ENCODE assay signal across 11 mouse cellular contexts in the genomic region with DNA sequence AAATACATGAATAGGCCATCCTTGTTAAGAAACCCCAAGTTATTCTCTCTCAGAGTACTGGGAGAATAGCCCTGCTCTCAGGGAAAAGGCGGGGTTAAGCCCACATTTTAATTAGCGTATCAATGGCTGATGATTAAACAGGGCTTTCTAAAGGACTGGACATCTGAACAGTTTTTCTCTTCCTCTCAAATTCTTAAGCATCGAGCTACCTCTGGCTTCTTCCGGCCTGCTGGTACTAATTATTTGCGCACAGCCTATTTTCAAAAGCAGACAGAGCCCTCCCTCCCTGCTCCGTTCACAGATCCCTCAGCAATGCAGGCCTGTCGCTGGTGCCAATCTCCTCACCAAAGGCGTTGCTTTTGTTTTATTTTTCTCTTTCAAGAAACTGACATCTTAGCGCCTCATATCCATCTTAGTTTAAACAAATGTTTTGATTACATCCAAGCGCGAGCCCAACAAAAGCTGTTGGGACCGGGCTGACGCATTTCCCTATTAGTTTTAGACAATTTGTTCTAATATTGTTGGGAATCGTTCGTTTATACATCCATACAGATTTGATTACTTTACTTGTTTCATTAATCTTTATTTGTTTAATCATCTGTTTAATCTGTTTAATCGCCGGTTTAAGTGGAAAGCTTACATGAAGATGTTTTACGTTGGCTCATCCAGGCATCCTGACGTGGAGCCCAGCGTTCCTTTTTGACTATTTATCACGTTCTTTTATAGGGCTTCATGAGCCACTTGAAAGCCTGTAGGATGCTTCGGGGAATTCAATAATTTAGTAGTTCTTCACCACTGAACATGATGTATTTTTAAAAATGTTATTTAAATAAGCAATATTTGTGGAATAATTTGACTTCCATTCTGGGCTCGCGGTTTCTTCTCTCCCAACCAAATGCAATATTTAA.
DNase-seq lines count a peak whose midpoint lies in the region; ATAC-seq and TF ChIP-seq lines count a peak whose summit lies in the region.
"Had no signal": no experiment of that assay in that cellular context is flagged by ENCODE, and none has a peak within 500 bp of the region (broad histone marks: within the 10 kb centered on the region; RNA-seq: fewer than 3 reads in every experiment).

No protein-coding gene starts in this region.

- no peak overlapping the region for H3K9ac ChIP-seq in forebrain, postnatal 0 days

- peaks cover 3% of the 10 kb centered on the region; the same call in 1 of the 2 replicates for H3K27me3 ChIP-seq in forebrain, postnatal 0 days (ENCODE audit: insufficient read depth, low read length)
- H3K27me3 ChIP-seq in midbrain, embryonic 10.5 days (ENCODE audit: low read depth, poor library complexity, severe bottlenecking), result peaks cover 25% of the 10 kb centered on the region; the same call in 1 of the 2 replicates

- H3K4me1 ChIP-seq in forebrain, postnatal 0 days (ENCODE audit: insufficient read depth), result 0 out of 2 replicates have a peak, but pooled peaks cover 8% of the 10 kb centered on the region
- peaks cover 54% of the 10 kb centered on the region for H3K4me1 ChIP-seq in midbrain, embryonic 10.5 days

- 14% methylated on average over 24 of the region's 24 CpGs for WGBS in forebrain, postnatal 0 days
- WGBS in midbrain, embryonic 10.5 days, result 44% methylated on average over 24 of the region's 24 CpGs

- H3K4me3 ChIP-seq in forebrain, postnatal 0 days (ENCODE audit: low read depth, low read length), result no peak overlapping the region
- peak overlapping the region; percentile 12; the same call in 1 of the 2 replicates for H3K4me3 ChIP-seq in midbrain, embryonic 10.5 days

- peak overlapping the region; percentile 40; the same call in 1 of the 2 replicates for H3K27ac ChIP-seq in forebrain, postnatal 0 days (ENCODE audit: low read depth, low read length)
- H3K27ac ChIP-seq in midbrain, embryonic 10.5 days (replicated peaks), result peak overlapping the region; percentile 74

- no peaks in the 10 kb centered on the region for H3K9me3 ChIP-seq in forebrain, postnatal 0 days (ENCODE audit: low read length)
- H3K9me3 ChIP-seq in midbrain, embryonic 10.5 days (replicated peaks), result no peaks in the 10 kb centered on the region

- H3K36me3 ChIP-seq in forebrain, postnatal 0 days (ENCODE audit: insufficient read depth), result no peaks in the 10 kb centered on the region
- no peaks in the 10 kb centered on the region for H3K36me3 ChIP-seq in midbrain, embryonic 10.5 days

- no peak for TF ChIP-seq CTCF in forebrain, postnatal 0 days (IDR thresholded peaks at IDR 0.05; ENCODE audit: low read depth)

- peak; percentile 13 for DNase-seq in right cerebral cortex, postnatal 4 days
- no peak for DNase-seq in right cerebral cortex, adult 2 months (ENCODE audit: low spot score in 2 of 2)
- peak; percentile 64 for DNase-seq in forebrain, postnatal 0 days
- peak; percentile 36 for DNase-seq in midbrain, embryonic 10.5 days (ENCODE audit: low spot score)
- no peak for DNase-seq in kidney, adult 8-10 months
- no peak for DNase-seq in layer of hippocampus, adult 11-12 months (ENCODE audit: low spot score)
- DNase-seq in right cerebral cortex, adult 18-20 months, result no peak
- DNase-seq: heart, adult 18-20 months; right cerebral cortex, postnatal 14 days; thymus, adult 18-20 months had no signal

- peak overlapping the region; percentile 7; the same call in 1 of the 2 replicates for H3K4me2 ChIP-seq in forebrain, postnatal 0 days (ENCODE audit: low read depth)

- peak; percentile 80 for ATAC-seq in forebrain, postnatal 0 days
- ATAC-seq in cerebellum, adult (ENCODE audit: insufficient number of reproducible peaks, low FRiP score, low TSS enrichment), result no peak

Comparison
In these comparisons a context has a peak if more than half of its experiments do, and no peak if none do; other contexts are left out.
1. DNase-seq: peak in right cerebral cortex, postnatal 4 days (single experiment), forebrain, postnatal 0 days (single experiment) and midbrain, embryonic 10.5 days (single experiment); none in right cerebral cortex, adult 2 months (0 of 2), kidney, adult 8-10 months (0 of 2), layer of hippocampus, adult 11-12 months (single experiment) and right cerebral cortex, adult 18-20 months (single experiment).